Mouse (Mus musculus) erythroblast, adult 5-6 weeks (primary cell): ENCODE data around the gene Spdya. TPM values are rescaled to one million over a fixed set of nuclear protein-coding genes. Genes with fewer than 3 reads are reported as not detected.
"Not testable (repeated sequence)": the region's sequence is repeated elsewhere in the genome, so short reads cannot be mapped to it uniquely, and the experiment has no call there.

Experiments
- ATAC-seq: replicated peaks from 2 replicates; pipeline ENCODE4 v1.8.0; 2016; ENCODE audit warnings: moderate number of reproducible peaks, mild to moderate bottlenecking, moderate TSS enrichment, inconsistent platforms; ENCODE audit not compliant: poor library complexity, low FRiP score, severe bottlenecking
- total RNA-seq, 2 experiments: library from RNA; stranded (forward) in 1 of 2; stranded (reverse) in 1 of 2; fragments of 150-400 nt in 1 of 2; fragments of 200-764, 138-1000 nt in 1 of 2; gene quantifications; 2 replicates each; pipeline versions ENCODE4 v1.2.3 to v1.2.4; 2015 to 2017; ENCODE audit warnings: low replicate concordance in 2 of 2

Spdya gene
- total RNA-seq, 2 experiments from 2014 or later, result not detected

DNA sequence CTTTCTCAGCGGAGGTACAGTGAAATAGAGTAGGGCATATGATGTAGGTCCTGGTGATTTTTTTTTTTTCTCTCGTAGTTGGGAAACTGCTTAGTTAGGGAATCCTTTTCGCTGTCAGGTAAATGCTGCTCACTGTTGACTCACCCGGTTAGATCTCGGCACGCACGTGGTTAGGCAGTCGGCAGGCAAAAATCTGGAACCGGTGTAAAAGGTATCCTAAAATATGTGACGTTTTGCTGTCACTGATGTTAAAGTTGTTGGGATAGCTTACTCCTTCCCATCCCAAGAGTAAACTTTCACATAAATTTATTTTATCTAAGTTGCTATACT lies 65.1 kb downstream of the Spdya start:
- ATAC-seq, result peak; percentile 33; the same call in 1 of the 2 replicates

- 0 out of 2 replicates have a peak, but pooled peaks have one; percentile 44 for ATAC-seq
Observed at GRCm38 (mm10) chr17:71617974-71618373, 66.1 kb downstream of the Spdya start.

DNA sequence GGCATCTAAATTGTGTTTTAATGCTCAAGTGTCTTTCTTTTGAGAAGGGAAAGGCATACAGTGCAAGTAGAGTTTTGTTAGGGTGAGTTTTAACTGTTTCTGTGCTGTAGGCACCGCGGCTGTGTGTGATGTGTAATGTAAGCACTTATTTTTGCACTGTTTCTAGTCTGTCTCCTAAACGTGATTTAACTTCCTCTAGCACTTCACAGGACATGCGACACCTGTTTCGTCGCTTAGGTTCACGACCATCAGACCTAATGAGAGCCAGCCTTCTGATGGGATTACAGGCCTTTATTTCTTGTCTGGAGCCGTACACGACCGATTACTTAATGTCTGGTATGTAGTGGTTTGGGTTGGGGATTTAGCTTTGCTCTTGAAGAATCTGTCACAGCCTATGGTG lies 79.9 kb downstream of the Spdya start:
- no peak for ATAC-seq

GRCm38 (mm10) chr17:71633350-71633749 lies 81.5 kb downstream of the Spdya start:
- ATAC-seq, result no peak

- ATAC-seq, result no peak
Observed at GRCm38 (mm10) chr17:71636786-71637185, 84.9 kb downstream of the Spdya start.

- ATAC-seq, result no peak
Observed at GRCm38 (mm10) chr17:71637750-71638265, 85.9 kb downstream of the Spdya start.

DNA sequence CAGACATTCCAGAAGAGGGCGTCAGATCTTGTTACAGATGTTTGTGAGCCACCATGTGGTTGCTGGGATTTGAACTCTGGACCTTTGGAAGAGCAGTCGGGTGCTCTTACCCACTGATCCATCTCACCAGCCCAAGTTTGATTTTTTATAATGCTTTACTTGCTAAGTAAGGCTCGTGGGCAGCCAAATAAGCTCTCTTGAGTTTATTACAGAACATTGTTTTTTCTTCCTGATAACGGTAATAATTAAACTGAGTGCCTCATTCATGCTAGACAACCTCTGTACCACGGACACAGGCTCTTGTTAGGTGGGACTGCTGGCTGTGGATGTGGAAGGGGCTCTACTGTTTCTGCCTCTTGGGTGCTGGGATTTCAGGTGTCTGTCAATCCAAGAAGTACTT lies 87.2 kb downstream of the Spdya start:
- ATAC-seq, result not testable (repeated sequence)

Other genes with a start within 250 kb of the Spdya start
- 92.0 and 100 TPM in 2 replicates for gene Emilin2, start 240.1 kb upstream of the Spdya start, total RNA-seq (2015; ENCODE audit: low replicate concordance)
- 129 and 143 TPM in 2 replicates for gene Emilin2, start 240.1 kb upstream of the Spdya start, total RNA-seq (2017; ENCODE audit: low replicate concordance)
- 1.9 TPM in 1 of 2 replicates, not detected in the other for gene Gm4707, start 92.1 kb upstream of the Spdya start, total RNA-seq (2015; ENCODE audit: low replicate concordance)
- gene Gm4707, start 92.1 kb upstream of the Spdya start, total RNA-seq (2017; ENCODE audit: low replicate concordance), result 1.3 and 1.4 TPM in 2 replicates
- gene Smchd1, start 76.7 kb upstream of the Spdya start, total RNA-seq (2015; ENCODE audit: low replicate concordance), result 49.4 and 60.6 TPM in 2 replicates
- gene Smchd1, start 76.7 kb upstream of the Spdya start, total RNA-seq (2017; ENCODE audit: low replicate concordance), result 51.0 and 65.6 TPM in 2 replicates
- 29.5 and 32.9 TPM in 2 replicates for gene Ndc80, start 25.2 kb upstream of the Spdya start, total RNA-seq (2015; ENCODE audit: low replicate concordance)
- gene Ndc80, start 25.2 kb upstream of the Spdya start, total RNA-seq (2017; ENCODE audit: low replicate concordance), result 39.2 and 56.2 TPM in 2 replicates
- gene Wdr43, start 63.8 kb downstream of the Spdya start, total RNA-seq (2015; ENCODE audit: low replicate concordance), result 21.1 and 25.2 TPM in 2 replicates
- gene Wdr43, start 63.8 kb downstream of the Spdya start, total RNA-seq (2017; ENCODE audit: low replicate concordance), result 37.4 and 48.2 TPM in 2 replicates
- not detected in 2 replicates for gene Togaram2, start 121.2 kb downstream of the Spdya start, total RNA-seq (2015; ENCODE audit: low replicate concordance)
- gene Togaram2, start 121.2 kb downstream of the Spdya start, total RNA-seq (2017; ENCODE audit: low replicate concordance), result not detected in 2 replicates
- not detected in 2 replicates for gene Pcare, start 200.8 kb downstream of the Spdya start, total RNA-seq (2015; ENCODE audit: low replicate concordance)
- gene Pcare, start 200.8 kb downstream of the Spdya start, total RNA-seq (2017; ENCODE audit: low replicate concordance), result 0.14 TPM in 1 of 2 replicates, not detected in the other
- gene Clip4, start 216.4 kb downstream of the Spdya start, total RNA-seq (2015; ENCODE audit: low replicate concordance), result not detected in 2 replicates
- gene Clip4, start 216.4 kb downstream of the Spdya start, total RNA-seq (2017; ENCODE audit: low replicate concordance), result not detected in 2 replicates